Mouse (Mus musculus) right cerebral cortex, postnatal 14 days (tissue): ENCODE results near the gene Trap1a.
"Not testable (repeated sequence)": the region's sequence is repeated elsewhere in the genome, so short reads cannot be mapped to it uniquely, and the experiment has no call there.

Experiments
- DNase-seq: peaks from one replicate; pipeline ENCODE4 v3.0.0; 2022

The Trap1a gene

GRCm38 (mm10) chrX:139333263-139333994 lies at the start of gene Trap1a:
Trap1a (plus strand) TSS chrX:139333683.
- DNase-seq = no peak

GRCm38 (mm10) chrX:139293114-139293513 lies 40.4 kb upstream of the Trap1a start:
- DNase-seq = no peak

- DNase-seq = no peak
Measured at GRCm38 (mm10) chrX:139295325-139295724, 38.2 kb upstream of the Trap1a start.

- DNase-seq = not testable (repeated sequence)
Measured at GRCm38 (mm10) chrX:139317356-139317755, 16.1 kb upstream of the Trap1a start.

- no peak for DNase-seq
Measured at GRCm38 (mm10) chrX:139332583-139332982, 900 bp upstream of the Trap1a start.

- DNase-seq = no peak
Measured at GRCm38 (mm10) chrX:139334504-139335418, 1.3 kb downstream of the Trap1a start.

- no peak for DNase-seq
Measured at GRCm38 (mm10) chrX:139335419-139336074, 2.1 kb downstream of the Trap1a start.

- no peak for DNase-seq
Measured at GRCm38 (mm10) chrX:139339553-139339952, 6.1 kb downstream of the Trap1a start.

GRCm38 (mm10) chrX:139341185-139341584 lies 7.7 kb downstream of the Trap1a start:
- DNase-seq = no peak

- DNase-seq = no peak
Measured at GRCm38 (mm10) chrX:139352192-139352772, 18.8 kb downstream of the Trap1a start.

- DNase-seq = no peak
Measured at GRCm38 (mm10) chrX:139357639-139358260, 24.3 kb downstream of the Trap1a start.

- DNase-seq = no peak
Measured at GRCm38 (mm10) chrX:139358361-139358760, 24.9 kb downstream of the Trap1a start.

- no peak for DNase-seq
Measured at GRCm38 (mm10) chrX:139366837-139367528, 33.5 kb downstream of the Trap1a start.

GRCm38 (mm10) chrX:139367529-139367908 lies 34.0 kb downstream of the Trap1a start:
- no peak for DNase-seq

GRCm38 (mm10) chrX:139369122-139369521 lies 35.6 kb downstream of the Trap1a start:
- DNase-seq = peak; percentile 25

- DNase-seq = no peak
Measured at GRCm38 (mm10) chrX:139372665-139373064, 39.2 kb downstream of the Trap1a start.
